In the genomic region with DNA sequence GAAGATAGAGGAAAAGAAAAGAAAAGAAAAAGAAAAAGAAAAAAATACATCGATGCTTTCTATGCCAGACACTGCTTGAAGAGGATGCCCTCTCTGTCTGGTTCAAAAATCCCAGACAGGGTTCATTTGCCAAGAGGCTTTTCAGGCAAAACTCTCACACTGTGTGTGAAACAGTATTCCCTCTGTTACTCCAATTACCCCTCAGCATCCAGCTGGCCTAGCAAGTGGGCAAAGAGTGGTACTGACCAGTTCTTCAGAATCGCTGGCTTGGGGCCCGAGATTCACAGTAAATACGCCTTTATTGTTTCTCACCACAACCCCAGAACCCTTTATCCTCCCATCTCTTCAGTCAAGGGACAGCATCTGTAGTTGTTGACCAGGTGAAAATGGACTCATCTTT, we compare ENCODE assay signal across 27 mouse cellular contexts.
DNase-seq lines count a peak whose midpoint lies in the region; ATAC-seq and TF ChIP-seq lines count a peak whose summit lies in the region.
"Had no signal": no experiment of that assay in that cellular context is flagged by ENCODE, and none has a peak within 500 bp of the region (broad histone marks: within the 10 kb centered on the region; RNA-seq: fewer than 3 reads in every experiment).

No protein-coding gene starts in this region.

- H3K4me3 ChIP-seq in hindbrain, postnatal 0 days (ENCODE audit: low read length): no peak overlapping the region
- H3K4me3 ChIP-seq in hindbrain, embryonic 14.5 days (replicated peaks; ENCODE audit: low read length): no peak overlapping the region
- no peak overlapping the region for H3K4me3 ChIP-seq in midbrain, embryonic 11.5 days (ENCODE audit: low read depth, low read length)
- H3K4me3 ChIP-seq in midbrain, embryonic 14.5 days (replicated peaks; ENCODE audit: low read depth, low read length): no peak overlapping the region
- H3K4me3 ChIP-seq: heart, embryonic 12.5 days; limb, embryonic 12.5 days; lung, embryonic 15.5 days; midbrain, embryonic 13.5 days; neural tube, embryonic 15.5 days had no signal

- no peak overlapping the region for H3K27ac ChIP-seq in hindbrain, postnatal 0 days
- H3K27ac ChIP-seq in hindbrain, embryonic 14.5 days: no peak overlapping the region
- H3K27ac ChIP-seq in midbrain, embryonic 11.5 days (ENCODE audit: low read depth, low read length): no peak overlapping the region
- H3K27ac ChIP-seq in midbrain, embryonic 14.5 days (replicated peaks; ENCODE audit: low read depth, low read length): no peak overlapping the region
- H3K27ac ChIP-seq: limb, embryonic 12.5 days; lung, embryonic 15.5 days; midbrain, embryonic 13.5 days; neural tube, embryonic 15.5 days had no signal

- no peaks in the 10 kb centered on the region for H3K9me3 ChIP-seq in hindbrain, postnatal 0 days (ENCODE audit: low read length)
- H3K9me3 ChIP-seq in hindbrain, embryonic 14.5 days (ENCODE audit: control insufficient read depth, low read length): no peaks in the 10 kb centered on the region
- H3K9me3 ChIP-seq in midbrain, embryonic 11.5 days (ENCODE audit: control insufficient read depth, low read length): no peaks in the 10 kb centered on the region
- H3K9me3 ChIP-seq in midbrain, embryonic 14.5 days (ENCODE audit: control insufficient read depth, low read length): no peaks in the 10 kb centered on the region
- H3K9me3 ChIP-seq: G1E; heart, embryonic 12.5 days; limb, embryonic 12.5 days; lung, embryonic 15.5 days; midbrain, embryonic 13.5 days; neural tube, embryonic 15.5 days had no signal

- no peak overlapping the region for H3K4me2 ChIP-seq in hindbrain, postnatal 0 days (ENCODE audit: low read depth, low read length)
- H3K4me2 ChIP-seq in hindbrain, embryonic 14.5 days (replicated peaks): no peak overlapping the region
- no peak overlapping the region for H3K4me2 ChIP-seq in midbrain, embryonic 11.5 days
- H3K4me2 ChIP-seq in midbrain, embryonic 14.5 days (ENCODE audit: low read length): no peak overlapping the region
- H3K4me2 ChIP-seq: heart, embryonic 12.5 days; limb, embryonic 12.5 days; lung, embryonic 15.5 days; midbrain, embryonic 13.5 days; neural tube, embryonic 15.5 days had no signal

- ATAC-seq in hindbrain, postnatal 0 days: peak; percentile 81
- ATAC-seq in hindbrain, embryonic 14.5 days (ENCODE audit: low FRiP score): no peak
- ATAC-seq in midbrain, embryonic 11.5 days (ENCODE audit: low FRiP score): no peak
- no peak for ATAC-seq in midbrain, embryonic 14.5 days (ENCODE audit: low FRiP score, low TSS enrichment)
- ATAC-seq: forebrain, embryonic 14.5 days; intestine, postnatal 0 days; midbrain, embryonic 13.5 days; Patski had no signal

- WGBS in hindbrain, postnatal 0 days: 62% methylated on average over 4 of the region's 4 CpGs
- WGBS in hindbrain, embryonic 14.5 days: 85% methylated on average over 4 of the region's 4 CpGs
- WGBS in midbrain, embryonic 11.5 days: 91% methylated on average over 4 of the region's 4 CpGs
- 89% methylated on average over 4 of the region's 4 CpGs for WGBS in midbrain, embryonic 14.5 days

- H3K4me1 ChIP-seq in hindbrain, postnatal 0 days (ENCODE audit: insufficient read depth, low read length): no peaks in the 10 kb centered on the region
- no peaks in the 10 kb centered on the region for H3K4me1 ChIP-seq in hindbrain, embryonic 14.5 days (replicated peaks; ENCODE audit: control insufficient read depth, insufficient read depth, low read length)
- no peaks in the 10 kb centered on the region for H3K4me1 ChIP-seq in midbrain, embryonic 11.5 days (ENCODE audit: control insufficient read depth, insufficient read depth, low read length)
- no peaks in the 10 kb centered on the region for H3K4me1 ChIP-seq in midbrain, embryonic 14.5 days (ENCODE audit: control insufficient read depth, insufficient read depth, low read length)
- H3K4me1 ChIP-seq: heart, embryonic 12.5 days; limb, embryonic 12.5 days; lung, embryonic 15.5 days; midbrain, embryonic 13.5 days; neural tube, embryonic 15.5 days had no signal

- no peaks in the 10 kb centered on the region for H3K36me3 ChIP-seq in hindbrain, postnatal 0 days (ENCODE audit: insufficient read depth, low read length)
- no peaks in the 10 kb centered on the region for H3K36me3 ChIP-seq in hindbrain, embryonic 14.5 days (replicated peaks; ENCODE audit: control insufficient read depth, insufficient read depth)
- H3K36me3 ChIP-seq in midbrain, embryonic 11.5 days (ENCODE audit: control insufficient read depth, insufficient read depth, low read length): no peaks in the 10 kb centered on the region
- no peaks in the 10 kb centered on the region for H3K36me3 ChIP-seq in midbrain, embryonic 14.5 days (ENCODE audit: control insufficient read depth, insufficient read depth, low read length)
- H3K36me3 ChIP-seq: G1E; heart, embryonic 12.5 days; limb, embryonic 12.5 days; lung, embryonic 15.5 days; midbrain, embryonic 13.5 days; neural tube, embryonic 15.5 days had no signal

- H3K9ac ChIP-seq in hindbrain, postnatal 0 days (replicated peaks; ENCODE audit: low read length): no peak overlapping the region
- no peak overlapping the region for H3K9ac ChIP-seq in hindbrain, embryonic 14.5 days
- no peak overlapping the region for H3K9ac ChIP-seq in midbrain, embryonic 11.5 days (ENCODE audit: low read length)
- H3K9ac ChIP-seq in midbrain, embryonic 14.5 days (replicated peaks; ENCODE audit: low read length): no peak overlapping the region
- H3K9ac ChIP-seq: heart, embryonic 12.5 days; limb, embryonic 12.5 days; lung, embryonic 15.5 days; midbrain, embryonic 13.5 days; neural tube, embryonic 15.5 days had no signal

- TF ChIP-seq CTCF in hindbrain, postnatal 0 days (IDR thresholded peaks at IDR 0.05; ENCODE audit: low read depth): no peak

- DNase-seq in cerebellum, postnatal 14 days: peak; percentile 27 to 37
- no peak for DNase-seq in cerebellum, adult 8-10 months
- peak; percentile 59 for DNase-seq in hindbrain, postnatal 0 days (ENCODE audit: low spot score)
- no peak for DNase-seq in hindbrain, embryonic 14.5 days (ENCODE audit: low spot score)
- peak; percentile 56 for DNase-seq in midbrain, embryonic 11.5 days (ENCODE audit: low spot score, missing footprints)
- DNase-seq in midbrain, embryonic 14.5 days: no peak
- peak; percentile 35 for DNase-seq in brain, adult 2 months (ENCODE audit: low read depth, low spot score)
- DNase-seq in thymus, postnatal 36 days: no peak
- DNase-seq: adrenal gland, postnatal 10 days; cerebellum, adult 18-20 months; cerebellum, postnatal 36 days; gastrocnemius, postnatal 25 days; heart, adult 18-20 months; heart, postnatal 4 days; kidney, adult 9 months; kidney, postnatal 10 days; lung, postnatal 36 days; retina, postnatal 1 day had no signal

- H3K27me3 ChIP-seq in hindbrain, postnatal 0 days (ENCODE audit: insufficient read depth, low read length): no peaks in the 10 kb centered on the region
- no peaks in the 10 kb centered on the region for H3K27me3 ChIP-seq in hindbrain, embryonic 14.5 days (ENCODE audit: control insufficient read depth, insufficient read depth, low read length)
- H3K27me3 ChIP-seq in midbrain, embryonic 11.5 days (ENCODE audit: control insufficient read depth, insufficient read depth, low read length): no peaks in the 10 kb centered on the region
- no peaks in the 10 kb centered on the region for H3K27me3 ChIP-seq in midbrain, embryonic 14.5 days (ENCODE audit: control insufficient read depth, insufficient read depth, low read length)
- H3K27me3 ChIP-seq: heart, embryonic 12.5 days; limb, embryonic 12.5 days; lung, embryonic 15.5 days; midbrain, embryonic 13.5 days; neural tube, embryonic 15.5 days had no signal

Comparison
In these comparisons a context has a peak if more than half of its experiments do, and no peak if none do; other contexts are left out.
1. DNase-seq: peak in cerebellum, postnatal 14 days (2 of 2), hindbrain, postnatal 0 days (single experiment), midbrain, embryonic 11.5 days (single experiment) and brain, adult 2 months (single experiment); none in cerebellum, adult 8-10 months (single experiment), hindbrain, embryonic 14.5 days (single experiment), midbrain, embryonic 14.5 days (single experiment) and thymus, postnatal 36 days (0 of 2).